Mouse (Mus musculus) cerebellum, adult 9-10 months (tissue): ENCODE results near the gene Lin54.
"Not testable (repeated sequence)": the region's sequence is repeated elsewhere in the genome, so short reads cannot be mapped to it uniquely, and the experiment has no call there.

Source experiments
- DNase-seq: peaks from one replicate; pipeline ENCODE4 v3.0.0; 2022

Lin54 gene

DNA sequence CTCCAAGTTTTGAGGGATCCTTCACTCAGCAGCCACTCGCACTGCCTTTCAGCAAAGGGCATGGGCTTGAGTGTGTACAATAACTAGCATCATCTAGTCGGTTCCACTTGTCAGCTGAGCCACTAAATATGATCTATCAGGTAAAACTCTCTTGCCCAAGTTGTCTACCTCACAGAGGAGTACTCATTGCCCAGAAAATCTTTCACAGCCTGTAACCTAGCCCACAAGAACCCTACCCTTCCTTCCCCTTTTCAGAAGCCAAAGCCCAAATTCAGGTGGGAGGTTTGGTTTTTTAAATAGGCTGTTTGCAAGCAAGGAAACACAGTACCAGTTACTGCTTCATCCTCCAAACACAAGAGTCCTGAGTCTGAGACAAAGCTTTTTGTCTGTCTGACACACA, 13.3 kb downstream of the Lin54 start:
- no peak for DNase-seq

GRCm38 (mm10) chr5:100483569-100483968, 16.9 kb downstream of the Lin54 start:
- DNase-seq, result no peak

DNA sequence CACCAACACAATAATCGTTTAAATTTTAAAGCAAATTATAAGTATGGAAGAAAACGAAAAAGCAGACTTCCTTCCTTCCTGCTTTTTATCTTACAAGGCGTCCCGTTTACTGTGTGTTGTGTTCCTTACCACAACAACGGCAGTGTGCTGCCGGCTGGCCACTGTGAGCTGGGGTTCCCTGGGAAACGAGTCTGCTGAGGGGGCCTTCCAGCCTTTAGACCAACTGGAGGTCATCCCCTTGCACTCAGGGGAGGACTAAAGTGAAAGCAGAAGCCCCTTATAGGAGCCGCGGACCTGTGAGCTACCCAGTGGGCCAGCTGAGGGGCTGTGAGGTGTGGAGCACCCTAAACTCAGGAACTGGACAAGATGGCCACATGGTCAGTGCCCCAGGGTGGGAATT, 22.8 kb downstream of the Lin54 start:
- DNase-seq, result no peak

DNA sequence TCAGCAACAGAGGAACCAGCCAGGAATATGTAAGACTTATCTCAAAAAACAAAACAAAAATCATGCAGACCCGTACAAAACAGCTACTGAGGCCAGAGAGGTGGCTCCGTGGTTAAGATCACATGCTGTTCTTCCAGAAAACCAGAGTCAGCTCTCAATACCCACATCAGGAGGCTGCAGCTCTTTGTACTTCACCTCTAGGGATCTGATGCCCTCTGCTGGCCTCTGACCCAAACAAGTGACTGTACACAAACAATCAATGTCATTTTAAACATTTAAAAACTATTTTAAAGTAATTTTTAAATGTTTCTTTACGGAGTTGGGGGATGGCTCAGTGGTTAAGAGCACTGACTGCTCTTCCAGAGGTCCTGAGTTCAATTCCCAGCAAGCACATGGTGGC, 24.1 kb downstream of the Lin54 start:
- no peak for DNase-seq

DNA sequence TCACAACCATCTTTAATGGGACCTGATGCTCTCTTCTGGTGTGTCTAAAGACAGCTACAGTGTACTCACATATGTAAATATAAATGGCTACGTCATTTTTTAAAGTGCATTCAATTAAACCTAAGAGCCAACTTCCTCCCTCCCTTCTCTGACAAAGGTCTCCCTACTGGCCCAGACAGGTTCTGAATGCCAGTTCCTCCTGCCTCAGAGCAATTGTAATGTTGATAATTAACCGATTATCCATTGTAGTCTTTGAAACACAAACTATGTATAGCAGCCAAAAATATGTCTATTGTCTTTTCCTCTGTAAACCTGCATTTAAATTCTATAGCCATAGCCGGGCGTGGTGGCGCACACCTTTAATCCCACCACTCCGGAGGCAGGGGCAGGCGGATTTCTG, 33.1 kb downstream of the Lin54 start:
- DNase-seq, result no peak

DNA sequence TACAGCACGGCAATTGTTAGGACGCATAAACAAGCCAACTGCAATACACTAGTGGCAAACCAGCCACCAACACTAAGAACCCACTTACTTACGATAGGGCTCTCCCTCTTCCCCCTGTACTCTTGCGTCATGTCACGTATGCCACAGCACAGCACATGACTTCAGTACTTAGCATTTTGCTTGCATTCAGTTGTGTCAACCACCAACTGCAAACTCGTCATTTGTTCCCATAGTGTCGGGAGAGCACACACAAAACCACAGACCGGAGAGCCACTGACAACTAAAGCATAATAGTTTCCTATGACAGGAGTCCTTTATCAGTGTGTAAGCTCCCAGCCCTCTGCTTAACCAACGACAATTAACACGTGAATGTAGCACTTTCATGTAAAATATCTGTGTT, 33.8 kb downstream of the Lin54 start:
- no peak for DNase-seq

DNA sequence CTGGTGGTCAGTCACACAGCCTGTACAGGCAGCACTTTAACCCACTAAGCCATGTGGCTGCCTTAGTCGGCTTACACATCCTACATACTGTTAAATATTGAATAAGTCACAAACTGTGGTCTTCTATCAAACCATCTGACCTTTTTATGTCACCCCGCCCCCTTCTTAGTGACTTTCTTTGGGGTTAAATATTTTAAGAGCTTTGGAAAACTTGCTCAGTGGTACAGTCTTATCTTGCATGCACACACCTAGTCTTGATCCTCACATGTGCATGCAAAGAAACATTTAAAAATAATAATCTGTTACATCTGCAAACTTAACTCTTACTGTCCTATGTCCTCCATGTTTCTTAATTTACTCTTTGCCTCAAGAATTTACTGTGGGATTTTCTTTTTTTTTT, 38.1 kb downstream of the Lin54 start:
- no peak for DNase-seq

DNA sequence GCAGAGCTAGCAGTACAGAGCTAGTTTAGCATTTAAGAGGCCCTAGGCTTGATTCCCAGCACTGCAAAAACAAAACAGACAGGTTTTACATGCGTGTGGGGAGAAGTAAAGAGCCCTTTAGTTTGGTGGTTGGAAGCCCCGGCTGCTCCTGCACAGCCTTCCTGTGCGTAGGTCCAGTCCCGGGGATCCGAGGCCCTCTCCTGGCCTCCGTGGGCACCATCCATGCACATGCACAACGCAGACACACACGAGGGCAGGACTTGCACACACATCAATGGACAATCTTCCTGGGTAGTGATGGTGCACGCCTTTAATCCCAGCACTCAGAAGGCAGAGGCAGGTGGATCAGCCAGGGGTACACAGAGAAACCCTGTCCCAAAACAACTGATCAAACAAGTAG, 38.9 kb downstream of the Lin54 start:
- DNase-seq, result no peak

- no peak for DNase-seq
These were observed 41.0 kb downstream of the Lin54 start for GRCm38 (mm10) chr5:100459468-100459867.

DNA sequence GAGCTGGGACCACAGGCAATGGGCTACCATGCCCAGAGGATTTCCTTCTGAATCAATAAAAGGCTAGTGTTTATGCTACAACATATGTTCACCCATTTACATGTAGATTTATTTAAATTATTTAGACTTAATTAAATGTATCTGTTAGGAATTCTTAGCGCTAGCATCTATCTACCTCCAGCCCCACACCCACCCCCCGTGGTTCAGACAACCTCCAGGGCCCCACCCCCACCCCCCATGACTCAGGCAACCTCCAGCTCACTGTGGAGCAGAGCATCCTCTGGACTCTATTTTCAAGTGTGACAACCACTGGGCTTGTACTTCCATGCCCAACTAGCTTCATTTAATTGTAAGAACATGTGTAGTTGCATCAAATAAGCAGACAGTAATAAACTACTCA, 48.6 kb downstream of the Lin54 start:
- DNase-seq, result no peak

DNA sequence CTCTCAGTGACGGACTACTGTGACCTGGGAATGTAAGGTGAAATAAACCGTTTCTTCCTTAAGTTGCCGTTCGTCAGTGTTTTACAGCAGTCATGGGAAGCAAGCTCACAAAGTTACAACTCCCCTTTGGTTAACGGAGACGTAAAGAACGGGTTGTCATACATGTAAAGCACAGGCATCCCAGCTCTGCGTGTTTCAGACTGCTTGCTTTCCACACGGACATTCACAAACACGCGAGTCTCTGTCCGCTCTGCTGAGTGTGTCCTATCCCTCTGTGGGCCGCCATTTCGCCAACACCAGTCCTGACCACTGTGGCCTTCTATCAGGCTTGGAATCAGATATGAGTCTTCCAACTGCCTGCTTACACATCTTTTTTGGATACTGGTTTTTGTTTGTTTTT, 61.6 kb downstream of the Lin54 start:
- DNase-seq, result no peak

DNA sequence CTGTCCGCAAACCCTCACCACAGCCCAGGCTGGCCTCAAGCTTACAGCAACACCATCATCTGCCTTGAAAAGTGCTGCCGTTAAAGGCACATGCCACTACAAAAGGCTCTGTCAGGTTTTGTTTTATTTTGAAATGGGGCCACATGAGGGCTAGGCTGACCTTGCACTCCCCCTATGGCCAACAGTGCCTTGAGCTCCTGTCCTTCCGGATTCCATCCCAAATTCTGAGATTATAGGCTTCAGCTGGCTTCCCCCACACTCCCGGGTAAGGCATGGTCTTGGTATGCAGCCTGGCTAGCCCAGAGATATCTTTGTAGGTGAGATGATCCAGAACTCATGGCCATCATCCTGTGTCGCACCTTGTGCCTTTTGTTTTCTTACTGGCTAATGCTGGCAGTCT, 62.5 kb downstream of the Lin54 start:
- no peak for DNase-seq

DNA sequence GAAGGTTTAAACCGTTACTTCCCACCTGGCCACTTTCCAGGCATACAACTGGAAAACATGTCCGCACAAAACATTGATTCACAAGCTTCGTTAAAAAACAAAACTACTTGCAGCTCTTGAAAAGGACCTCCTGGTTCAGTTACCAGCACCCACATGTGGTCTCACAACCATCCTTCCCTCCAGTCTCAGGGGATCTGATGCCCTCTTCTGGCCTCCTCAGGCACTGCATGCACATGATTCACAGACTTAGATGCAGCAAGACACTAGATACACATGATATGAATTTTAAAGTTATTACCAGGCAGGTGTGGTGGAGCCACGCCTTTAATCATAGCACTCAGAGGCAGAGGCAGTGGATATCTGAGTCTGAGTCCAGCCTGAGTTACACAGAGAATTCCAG, 63.4 kb downstream of the Lin54 start:
- no peak for DNase-seq

DNA sequence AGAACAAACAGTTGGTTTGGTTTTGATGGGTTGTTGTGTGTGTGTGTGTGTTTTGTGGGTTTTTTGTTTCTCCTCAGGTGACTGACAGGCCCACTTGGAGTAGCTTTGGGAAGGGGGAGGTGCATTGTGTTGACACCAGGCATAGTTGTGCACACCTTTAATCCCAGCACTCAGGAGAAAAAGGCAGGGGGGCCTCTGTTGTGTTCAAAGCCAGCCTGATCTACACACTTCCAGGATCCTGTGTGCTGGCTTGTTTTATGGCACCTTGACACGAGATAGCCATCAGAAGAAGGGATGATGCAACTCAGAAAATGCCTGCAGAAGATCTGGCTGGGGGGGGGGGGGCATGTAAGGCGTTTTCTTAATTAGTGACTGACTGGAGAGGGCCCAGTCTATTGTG, 69.5 kb downstream of the Lin54 start:
- DNase-seq, result no peak

- DNase-seq, result no peak
These were observed 70.4 kb downstream of the Lin54 start for GRCm38 (mm10) chr5:100430076-100430390.

DNA sequence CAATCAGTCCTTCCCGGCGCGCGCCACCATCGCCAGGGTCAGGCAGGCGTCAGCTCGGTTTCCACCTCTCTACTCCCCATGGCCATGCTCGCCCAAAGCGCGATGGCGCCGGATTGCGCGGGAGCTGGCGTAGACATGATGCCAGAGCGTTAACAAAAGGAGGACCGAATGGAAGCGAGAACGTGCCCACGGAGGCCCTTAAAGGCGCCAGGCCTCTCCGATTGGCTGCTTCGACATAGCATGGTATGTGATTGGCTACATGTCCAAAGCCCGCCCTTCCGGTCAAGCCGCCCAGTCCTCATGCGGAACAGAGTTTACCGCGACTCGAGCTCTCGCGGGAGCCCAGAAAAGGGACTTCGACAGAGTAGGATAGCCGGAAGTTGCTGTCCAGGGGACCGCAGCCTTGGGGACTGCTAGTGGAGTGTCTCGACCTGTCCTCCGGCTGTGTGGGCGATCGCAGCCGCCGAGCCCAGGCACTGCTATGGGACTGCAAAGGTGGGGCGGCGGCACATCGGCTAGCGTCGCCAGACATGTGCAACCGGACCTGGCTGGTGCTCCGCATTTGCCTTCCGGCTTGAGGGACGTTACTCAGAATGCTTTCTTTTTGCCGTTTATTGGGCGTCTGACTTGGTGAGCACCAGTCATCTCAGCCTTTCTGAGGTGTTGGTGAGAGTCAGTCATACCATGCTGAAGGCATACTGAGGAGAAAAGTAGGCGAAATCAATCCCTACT, 70.9 kb downstream of the Lin54 start:
- DNase-seq, result peak; percentile 94

GRCm38 (mm10) chr5:100428734-100429343, 71.6 kb downstream of the Lin54 start:
- no peak for DNase-seq

DNA sequence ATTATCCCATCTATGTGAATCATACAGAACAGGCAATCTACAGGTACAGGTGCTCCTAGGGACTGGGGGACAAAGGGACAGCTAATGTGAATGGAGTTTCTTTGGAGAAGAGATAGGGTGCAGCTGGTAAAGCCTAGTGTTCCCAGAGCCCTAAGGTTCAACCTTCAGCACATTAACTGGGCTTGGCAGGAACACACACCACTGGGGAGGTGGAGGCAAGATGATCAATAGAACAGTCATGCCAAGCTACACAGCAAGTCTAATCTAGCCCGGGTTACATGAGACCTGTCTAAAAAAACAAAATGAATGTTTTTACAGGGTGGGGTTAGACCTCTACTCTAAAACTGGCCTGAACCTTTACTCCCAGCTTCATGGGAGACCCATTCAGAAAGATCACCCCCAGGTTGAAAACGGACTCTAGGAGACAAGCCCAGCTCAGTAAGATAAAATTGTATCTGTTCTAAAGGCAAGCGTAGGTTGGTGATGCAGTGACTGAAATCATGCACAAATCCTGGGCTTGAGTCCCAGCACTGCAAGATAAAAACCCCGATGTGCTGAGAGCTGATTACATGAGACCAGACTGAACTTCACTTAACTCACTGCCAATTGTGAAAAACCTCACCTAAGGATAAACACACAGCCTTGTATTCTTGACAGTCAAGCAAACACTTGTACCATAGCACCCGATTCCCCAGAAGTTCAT, 72.3 kb downstream of the Lin54 start:
- no peak for DNase-seq

GRCm38 (mm10) chr5:100427276-100427675, 73.2 kb downstream of the Lin54 start:
- DNase-seq, result no peak

GRCm38 (mm10) chr5:100425823-100426222, 74.6 kb downstream of the Lin54 start:
- DNase-seq, result not testable (repeated sequence)

GRCm38 (mm10) chr5:100424252-100424651, 76.2 kb downstream of the Lin54 start:
- DNase-seq, result no peak

GRCm38 (mm10) chr5:100423626-100424025, 76.8 kb downstream of the Lin54 start:
- no peak for DNase-seq

DNA sequence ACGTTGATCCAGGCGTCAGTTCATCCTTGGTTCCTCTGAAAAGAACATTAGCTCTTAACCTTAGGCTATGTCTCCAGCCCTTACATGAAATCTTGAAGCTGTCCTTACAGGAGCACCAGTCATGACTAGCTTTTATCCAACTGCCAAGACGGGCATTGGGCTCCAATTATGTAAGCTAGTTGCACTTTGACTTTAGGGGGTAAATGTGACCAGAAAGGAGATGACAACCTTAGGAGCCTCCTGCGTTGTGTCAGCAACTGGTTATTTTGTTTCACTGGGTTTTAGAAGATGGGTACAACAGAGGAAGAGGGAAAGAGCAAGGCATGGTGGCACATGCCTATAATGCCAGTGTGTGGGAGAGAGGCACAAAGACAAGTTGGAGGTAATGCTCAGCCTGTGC, 81.6 kb downstream of the Lin54 start:
- DNase-seq, result no peak

GRCm38 (mm10) chr5:100418077-100418476, 82.4 kb downstream of the Lin54 start:
- DNase-seq, result no peak
